Mouse (Mus musculus): ENCODE data around the gene Nrip2. TPM values are rescaled to one million over a fixed set of nuclear protein-coding genes. Genes with fewer than 3 reads are reported as not detected.

The Nrip2 gene
- polyA plus RNA-seq, 1 experiment from 2014 or later: 23.5 TPM

- ATAC-seq (replicated peaks; ENCODE audit: low FRiP score, low read depth) (no peak), DNase-seq (ENCODE audit: low spot score) (no peak)
- Histone ChIP-seq H3K36me3 (ENCODE audit: insufficient read depth, low read length) (peaks cover 49% of the 10 kb centered on the region), H3K4me2 (ENCODE audit: low read length) (no peak overlapping the region), H3K27me3 (ENCODE audit: insufficient read depth, low read length) (no peaks in the 10 kb centered on the region), H3K9me3 (replicated peaks; ENCODE audit: low read length) (no peaks in the 10 kb centered on the region), H3K4me1 (replicated peaks; ENCODE audit: insufficient read depth, low read length) (0 out of 2 replicates have a peak, but pooled peaks cover 3% of the 10 kb centered on the region), H3K9ac (ENCODE audit: low read depth, low read length) (no peak overlapping the region), H3K4me3 (replicated peaks; ENCODE audit: low read depth, low read length) (no peak overlapping the region), H3K27ac (no peak overlapping the region)
- TF ChIP-seq CTCF (IDR thresholded peaks at IDR 0.05; ENCODE audit: low read depth): no peak
- 93% methylated on average over 6 of the region's 6 CpGs for WGBS
These were observed 30.7 kb downstream of the Nrip2 start for GRCm38 (mm10) chr6:128429826-128430225.

GRCm38 (mm10) chr6:128432356-128432915 lies 33.3 kb downstream of the Nrip2 start:
- DNase-seq (ENCODE audit: low spot score): no peak
- TF ChIP-seq CTCF (IDR thresholded peaks at IDR 0.05; ENCODE audit: low read depth): no peak
- H3K36me3 ChIP-seq (ENCODE audit: insufficient read depth, low read length): peaks cover 60% of the 10 kb centered on the region
- no peak overlapping the region for H3K4me2 ChIP-seq (ENCODE audit: low read length)
- no peaks in the 10 kb centered on the region for H3K27me3 ChIP-seq (ENCODE audit: insufficient read depth, low read length)
- 83% methylated on average over 13 of the region's 13 CpGs for WGBS
- 0 out of 2 replicates have a peak, but pooled peaks cover 10% of the 10 kb centered on the region for H3K4me1 ChIP-seq (replicated peaks; ENCODE audit: insufficient read depth, low read length)
- no peak overlapping the region for H3K9ac ChIP-seq (ENCODE audit: low read depth, low read length)
- H3K9me3 ChIP-seq (replicated peaks; ENCODE audit: low read length): no peaks in the 10 kb centered on the region
- no peak overlapping the region for H3K27ac ChIP-seq
- ATAC-seq (replicated peaks; ENCODE audit: low FRiP score, low read depth): no peak
- no peak overlapping the region for H3K4me3 ChIP-seq (replicated peaks; ENCODE audit: low read depth, low read length)

DNA sequence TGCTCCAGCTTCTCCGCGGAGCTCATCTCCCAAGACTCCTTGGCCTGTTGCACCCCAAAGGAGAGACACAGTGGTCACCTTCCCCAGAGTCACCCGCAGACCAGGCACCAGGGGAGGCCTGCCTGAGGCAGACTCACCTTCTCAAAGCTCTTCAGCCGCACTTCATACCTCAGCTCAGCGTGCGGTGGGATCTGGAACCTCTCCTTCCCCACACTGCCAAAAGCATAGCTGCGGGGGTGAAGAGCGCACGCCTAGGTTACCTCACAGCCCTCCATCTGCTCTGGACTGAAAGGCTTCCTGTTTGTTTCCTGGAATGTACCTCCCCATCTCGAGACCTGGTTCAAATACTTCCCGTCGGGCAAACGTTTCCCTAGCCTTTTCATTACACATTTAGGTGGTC lies 34.5 kb downstream of the Nrip2 start:
- H3K27ac ChIP-seq: no peak overlapping the region
- H3K9ac ChIP-seq (ENCODE audit: low read depth, low read length): no peak overlapping the region
- DNase-seq (ENCODE audit: low spot score): no peak
- H3K4me1 ChIP-seq (replicated peaks; ENCODE audit: insufficient read depth, low read length): 0 out of 2 replicates have a peak, but pooled peaks cover 10% of the 10 kb centered on the region
- H3K36me3 ChIP-seq (ENCODE audit: insufficient read depth, low read length): peaks cover 60% of the 10 kb centered on the region
- no peaks in the 10 kb centered on the region for H3K27me3 ChIP-seq (ENCODE audit: insufficient read depth, low read length)
- WGBS: 86% methylated on average over 13 of the region's 13 CpGs
- no peaks in the 10 kb centered on the region for H3K9me3 ChIP-seq (replicated peaks; ENCODE audit: low read length)
- no peak for ATAC-seq (replicated peaks; ENCODE audit: low FRiP score, low read depth)
- no peak overlapping the region for H3K4me3 ChIP-seq (replicated peaks; ENCODE audit: low read depth, low read length)
- no peak overlapping the region for H3K4me2 ChIP-seq (ENCODE audit: low read length)
- no peak for TF ChIP-seq CTCF (IDR thresholded peaks at IDR 0.05; ENCODE audit: low read depth)

- H3K27ac ChIP-seq: no peak overlapping the region
- H3K4me2 ChIP-seq (ENCODE audit: low read length): no peak overlapping the region
- H3K36me3 ChIP-seq (ENCODE audit: insufficient read depth, low read length): peaks cover 52% of the 10 kb centered on the region
- no peak for DNase-seq (ENCODE audit: low spot score)
- H3K27me3 ChIP-seq (ENCODE audit: insufficient read depth, low read length): no peaks in the 10 kb centered on the region
- no peak for ATAC-seq (replicated peaks; ENCODE audit: low FRiP score, low read depth)
- H3K4me3 ChIP-seq (replicated peaks; ENCODE audit: low read depth, low read length): no peak overlapping the region
- no peak overlapping the region for H3K9ac ChIP-seq (ENCODE audit: low read depth, low read length)
- no peak for TF ChIP-seq CTCF (IDR thresholded peaks at IDR 0.05; ENCODE audit: low read depth)
- H3K4me1 ChIP-seq (replicated peaks; ENCODE audit: insufficient read depth, low read length): 0 out of 2 replicates have a peak, but pooled peaks cover 10% of the 10 kb centered on the region
- 45% methylated on average over 5 of the region's 5 CpGs for WGBS
- H3K9me3 ChIP-seq (replicated peaks; ENCODE audit: low read length): no peaks in the 10 kb centered on the region
These were observed 36.4 kb downstream of the Nrip2 start for GRCm38 (mm10) chr6:128435474-128435873.

- Histone ChIP-seq H3K4me3 (replicated peaks; ENCODE audit: low read depth, low read length) (peak overlapping the region; percentile 95; the same call in 1 of the 2 replicates), H3K9ac (ENCODE audit: low read depth, low read length) (peak overlapping the region; percentile 96; the same call in 1 of the 2 replicates), H3K4me2 (ENCODE audit: low read length) (peak overlapping the region; percentile 84), H3K27me3 (ENCODE audit: insufficient read depth, low read length) (no peaks in the 10 kb centered on the region), H3K27ac (no peak overlapping the region), H3K9me3 (replicated peaks; ENCODE audit: low read length) (no peaks in the 10 kb centered on the region), H3K36me3 (ENCODE audit: insufficient read depth, low read length) (peaks cover 44% of the 10 kb centered on the region), H3K4me1 (replicated peaks; ENCODE audit: insufficient read depth, low read length) (0 out of 2 replicates have a peak, but pooled peaks cover 10% of the 10 kb centered on the region)
- TF ChIP-seq CTCF (IDR thresholded peaks at IDR 0.05; ENCODE audit: low read depth): no peak
- WGBS: 83% methylated on average over 8 of the region's 8 CpGs
- ATAC-seq (replicated peaks; ENCODE audit: low FRiP score, low read depth) (no peak), DNase-seq (ENCODE audit: low spot score) (no peak)
These were observed 37.4 kb downstream of the Nrip2 start for GRCm38 (mm10) chr6:128436356-128437005.

DNA sequence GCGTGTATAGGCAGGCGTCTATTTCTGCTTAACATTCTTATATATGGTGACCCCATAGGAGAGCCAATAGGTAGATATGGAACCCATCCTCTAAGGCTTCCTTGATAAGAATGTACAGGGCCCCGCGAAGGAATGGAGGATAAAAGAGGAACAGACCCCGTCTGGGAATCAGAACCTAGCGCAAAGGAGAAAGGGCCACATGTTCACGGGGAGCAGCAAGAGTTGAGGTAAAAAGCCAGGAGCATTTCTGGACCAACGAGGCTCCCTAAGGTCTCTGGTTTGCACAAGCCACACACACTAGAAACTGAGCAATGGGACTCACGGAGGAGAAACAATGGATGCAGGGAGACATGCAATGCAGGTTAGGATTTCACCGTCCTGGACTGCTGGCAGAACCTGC lies 38.2 kb downstream of the Nrip2 start:
- WGBS: 5% methylated on average over 10 of the region's 10 CpGs
- Histone ChIP-seq H3K27ac (peak overlapping the region; percentile 96), H3K4me1 (replicated peaks; ENCODE audit: insufficient read depth, low read length) (0 out of 2 replicates have a peak, but pooled peaks cover 10% of the 10 kb centered on the region), H3K9me3 (replicated peaks; ENCODE audit: low read length) (no peaks in the 10 kb centered on the region), H3K4me2 (ENCODE audit: low read length) (peak overlapping the region; percentile 84), H3K27me3 (ENCODE audit: insufficient read depth, low read length) (no peaks in the 10 kb centered on the region), H3K36me3 (ENCODE audit: insufficient read depth, low read length) (peaks cover 36% of the 10 kb centered on the region), H3K9ac (ENCODE audit: low read depth, low read length) (peak overlapping the region; percentile 96), H3K4me3 (replicated peaks; ENCODE audit: low read depth, low read length) (peak overlapping the region; percentile 95)
- ATAC-seq (replicated peaks; ENCODE audit: low FRiP score, low read depth): no peak
- no peak for DNase-seq (ENCODE audit: low spot score)
- no peak for TF ChIP-seq CTCF (IDR thresholded peaks at IDR 0.05; ENCODE audit: low read depth)
